Mouse (Mus musculus): ENCODE data around the gene Gm8122. TPM values are rescaled to one million over a fixed set of nuclear protein-coding genes. Genes with fewer than 3 reads are reported as not detected.
"Not testable (repeated sequence)": the region's sequence is repeated elsewhere in the genome, so short reads cannot be mapped to it uniquely, and the experiment has no call there.

Gm8122 gene
- polyA plus RNA-seq, 1 experiment from 2014 or later: not detected

DNA sequence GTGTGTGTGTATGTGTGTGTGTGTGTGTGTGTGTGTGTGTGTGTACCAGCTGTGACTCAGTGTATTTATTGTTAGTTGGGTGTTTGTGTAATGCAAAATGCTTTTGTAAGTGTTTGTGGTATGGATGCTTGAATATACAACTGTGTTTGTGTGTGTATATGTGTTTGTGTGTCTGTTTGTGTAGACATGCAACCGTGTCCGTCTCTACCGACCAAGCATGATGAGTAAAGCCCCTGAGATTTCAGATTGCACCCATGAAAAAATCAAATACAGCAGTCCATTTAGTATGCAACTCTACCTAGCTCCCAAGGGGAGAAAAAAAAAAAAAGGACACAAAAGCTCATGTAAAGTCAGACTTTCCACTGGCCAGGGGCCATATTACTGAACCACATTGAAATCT, 28.3 kb upstream of the Gm8122 start:
- H3K36me3 ChIP-seq (ENCODE audit: control insufficient read depth, insufficient read depth, low read length); H3K9ac ChIP-seq (replicated peaks; ENCODE audit: low read depth, low read length); H3K4me3 ChIP-seq (ENCODE audit: low read depth, low read length); H3K27me3 ChIP-seq (ENCODE audit: control insufficient read depth, insufficient read depth, low read length); H3K4me2 ChIP-seq (ENCODE audit: low read depth, low read length); H3K4me1 ChIP-seq (ENCODE audit: control insufficient read depth, insufficient read depth, low read length); H3K9me3 ChIP-seq (ENCODE audit: control insufficient read depth, low read length); H3K27ac ChIP-seq (ENCODE audit: low read depth, low read length); ATAC-seq (ENCODE audit: low read depth): not testable (repeated sequence)
- WGBS: 95% methylated on average over 3 of the region's 3 CpGs

DNA sequence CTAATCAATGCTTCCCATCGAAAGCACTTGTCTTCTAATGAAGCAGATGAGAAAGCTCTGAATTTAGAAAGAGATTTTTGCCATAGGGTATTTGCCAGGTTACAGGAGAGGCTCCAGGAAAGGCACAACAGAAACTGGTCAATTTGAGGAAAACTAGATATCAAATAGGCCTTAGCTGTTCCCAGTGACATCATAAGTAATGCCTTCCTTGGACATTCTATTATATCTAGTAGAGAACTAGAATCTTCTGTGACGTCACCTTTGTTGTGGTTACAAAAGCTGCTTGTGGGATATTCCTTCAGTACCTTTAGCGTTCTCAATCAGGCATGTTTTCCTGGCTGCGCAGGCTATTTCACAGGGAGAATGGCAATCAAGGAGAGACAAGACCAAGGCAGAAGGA, 23.2 kb upstream of the Gm8122 start, which contains the start of gene Gm8126:
Gm8126 (plus strand) TSS at position 301 of the 400 bp plus-strand sequence.
- WGBS: 88% methylated on average over 3 of the region's 4 CpGs
- H3K4me1 ChIP-seq (ENCODE audit: control insufficient read depth, insufficient read depth, low read length); H3K4me3 ChIP-seq (ENCODE audit: low read depth, low read length); H3K27ac ChIP-seq (ENCODE audit: low read depth, low read length); H3K9ac ChIP-seq (replicated peaks; ENCODE audit: low read depth, low read length); ATAC-seq (ENCODE audit: low read depth); H3K4me2 ChIP-seq (ENCODE audit: low read depth, low read length); H3K36me3 ChIP-seq (ENCODE audit: control insufficient read depth, insufficient read depth, low read length); H3K9me3 ChIP-seq (ENCODE audit: control insufficient read depth, low read length); H3K27me3 ChIP-seq (ENCODE audit: control insufficient read depth, insufficient read depth, low read length): not testable (repeated sequence)

DNA sequence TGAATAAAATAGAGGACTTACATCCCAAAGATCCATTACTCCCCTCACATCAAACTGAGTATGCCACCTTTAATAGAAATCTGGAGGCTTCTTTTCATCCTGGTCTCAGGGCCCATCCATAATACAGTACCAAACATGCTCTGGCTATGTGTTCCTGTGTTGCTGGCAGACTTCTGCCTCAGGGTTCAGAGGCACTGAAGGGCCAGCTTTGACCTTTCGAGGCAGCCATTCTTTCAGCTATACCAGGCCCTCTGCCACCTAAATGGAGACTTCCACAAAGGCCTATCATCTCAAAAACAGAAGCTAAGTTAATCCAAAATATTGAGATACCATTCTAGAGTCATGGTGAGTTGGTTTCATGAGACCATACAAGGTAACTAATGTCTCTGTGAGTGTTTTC, 21.4 kb upstream of the Gm8122 start:
- H3K9ac ChIP-seq (replicated peaks; ENCODE audit: low read depth, low read length); H3K27ac ChIP-seq (ENCODE audit: low read depth, low read length); ATAC-seq (ENCODE audit: low read depth); H3K4me2 ChIP-seq (ENCODE audit: low read depth, low read length); H3K36me3 ChIP-seq (ENCODE audit: control insufficient read depth, insufficient read depth, low read length); H3K9me3 ChIP-seq (ENCODE audit: control insufficient read depth, low read length); H3K4me1 ChIP-seq (ENCODE audit: control insufficient read depth, insufficient read depth, low read length); H3K27me3 ChIP-seq (ENCODE audit: control insufficient read depth, insufficient read depth, low read length); H3K4me3 ChIP-seq (ENCODE audit: low read depth, low read length): not testable (repeated sequence)
- 91% methylated on average over 1 of the region's 1 CpGs for whole genome bisulfite sequencing

DNA sequence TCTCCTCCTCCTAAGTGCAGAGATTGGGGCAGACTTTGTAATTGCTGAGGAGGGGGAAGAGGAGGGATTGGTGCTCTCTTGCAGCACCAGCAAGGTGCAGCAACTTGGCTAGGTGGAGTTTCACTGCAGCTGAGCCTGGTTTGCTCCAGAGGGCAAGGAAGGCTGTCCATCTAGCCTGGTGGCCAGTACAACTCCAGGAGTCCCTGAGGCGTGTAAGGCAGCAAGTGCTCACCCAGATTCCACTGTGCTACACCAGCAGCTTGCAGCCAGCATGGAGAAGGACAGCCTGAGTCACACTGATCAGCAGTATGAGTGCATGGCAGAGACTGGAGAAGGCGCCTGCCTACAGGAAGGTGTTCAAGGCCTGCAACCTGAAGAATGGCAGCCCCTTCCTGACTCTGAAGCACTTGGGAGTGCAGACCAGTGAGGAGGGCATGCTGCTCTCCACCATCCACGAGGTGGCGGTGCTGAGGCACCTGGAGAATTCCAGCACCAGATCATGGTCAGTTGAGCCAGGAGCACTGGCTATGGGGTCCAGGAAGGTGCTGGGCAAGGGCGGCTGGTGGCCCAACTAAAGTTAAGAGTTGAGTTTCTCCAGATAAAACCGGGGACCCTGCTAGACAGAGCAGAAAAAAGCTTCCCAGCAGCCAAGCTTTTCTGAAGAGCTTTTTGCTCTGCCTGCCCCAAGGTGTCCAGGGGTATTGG, 15.6 kb upstream of the Gm8122 start:
- not testable (repeated sequence) for H3K27me3 ChIP-seq (ENCODE audit: control insufficient read depth, insufficient read depth, low read length); H3K4me3 ChIP-seq (ENCODE audit: low read depth, low read length); H3K4me2 ChIP-seq (ENCODE audit: low read depth, low read length); H3K9me3 ChIP-seq (ENCODE audit: control insufficient read depth, low read length); H3K27ac ChIP-seq (ENCODE audit: low read depth, low read length); H3K4me1 ChIP-seq (ENCODE audit: control insufficient read depth, insufficient read depth, low read length); ATAC-seq (ENCODE audit: low read depth); H3K36me3 ChIP-seq (ENCODE audit: control insufficient read depth, insufficient read depth, low read length); H3K9ac ChIP-seq (replicated peaks; ENCODE audit: low read depth, low read length)
- WGBS: 42% methylated on average over 5 of the region's 6 CpGs

DNA sequence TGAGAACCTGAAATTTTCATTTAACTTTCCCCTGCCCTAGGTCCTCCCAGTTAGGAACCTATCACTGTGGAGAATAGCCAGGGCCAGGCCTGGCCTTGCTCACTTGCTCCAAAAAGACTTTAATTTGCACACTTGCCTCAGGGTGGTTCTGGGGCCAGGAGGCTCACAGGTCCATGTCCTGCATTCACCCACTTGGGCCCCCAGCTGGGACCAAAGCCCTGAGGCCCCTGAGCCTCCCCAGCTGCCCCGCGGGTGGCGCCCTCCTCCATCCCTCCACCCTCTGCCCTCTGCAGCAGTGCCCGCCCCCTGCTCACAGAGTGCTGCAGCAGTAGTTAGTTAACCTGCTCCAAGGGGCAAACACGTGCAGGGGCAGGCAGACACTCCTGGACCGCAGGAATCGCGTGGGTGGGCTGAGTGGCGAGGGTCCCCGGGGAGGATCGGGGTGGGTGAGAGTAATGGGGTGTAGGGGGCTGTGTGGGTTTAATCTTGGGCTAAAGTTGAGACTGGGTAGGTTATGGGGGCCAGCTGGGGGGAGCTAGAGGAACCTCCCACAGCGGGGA, 14.6 kb upstream of the Gm8122 start:
- ATAC-seq (ENCODE audit: low read depth): not testable (repeated sequence)
- 16% methylated on average over 10 of the region's 12 CpGs for whole genome bisulfite sequencing

DNA sequence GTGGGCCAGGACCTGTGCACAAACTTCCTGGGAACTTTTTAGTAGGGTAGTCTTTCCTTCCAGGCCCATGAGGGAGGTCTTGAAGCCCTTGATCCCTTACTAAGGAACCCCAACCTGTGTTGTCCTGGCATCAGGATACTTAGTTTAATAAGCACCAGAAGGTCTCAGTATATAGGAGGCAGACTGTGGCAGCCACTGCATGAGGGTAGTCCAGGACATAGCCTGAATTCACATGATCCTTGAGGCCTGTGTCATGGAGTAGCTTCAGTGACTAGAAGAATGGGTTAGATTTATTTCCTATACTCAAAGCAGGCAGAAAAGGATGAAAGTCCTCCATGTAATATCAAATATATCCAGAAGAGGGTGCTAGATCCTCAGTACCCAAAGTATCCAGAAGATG, 2.7 kb upstream of the Gm8122 start:
- not testable (repeated sequence) for ATAC-seq (ENCODE audit: low read depth); H3K9me3 ChIP-seq (ENCODE audit: control insufficient read depth, low read length); H3K27ac ChIP-seq (ENCODE audit: low read depth, low read length); H3K4me1 ChIP-seq (ENCODE audit: control insufficient read depth, insufficient read depth, low read length); H3K4me3 ChIP-seq (ENCODE audit: low read depth, low read length); H3K27me3 ChIP-seq (ENCODE audit: control insufficient read depth, insufficient read depth, low read length); H3K9ac ChIP-seq (replicated peaks; ENCODE audit: low read depth, low read length); H3K4me2 ChIP-seq (ENCODE audit: low read depth, low read length); H3K36me3 ChIP-seq (ENCODE audit: control insufficient read depth, insufficient read depth, low read length)

More for the DNA sequence above, 14.6 kb upstream of the Gm8122 start:
- H3K4me2 ChIP-seq (ENCODE audit: low read depth, low read length); H3K27ac ChIP-seq (ENCODE audit: low read depth, low read length); H3K4me1 ChIP-seq (ENCODE audit: control insufficient read depth, insufficient read depth, low read length); H3K9me3 ChIP-seq (ENCODE audit: control insufficient read depth, low read length); H3K36me3 ChIP-seq (ENCODE audit: control insufficient read depth, insufficient read depth, low read length); H3K27me3 ChIP-seq (ENCODE audit: control insufficient read depth, insufficient read depth, low read length); H3K4me3 ChIP-seq (ENCODE audit: low read depth, low read length); H3K9ac ChIP-seq (replicated peaks; ENCODE audit: low read depth, low read length): not testable (repeated sequence)

Other genes with a start within 250 kb of the Gm8122 start
- not detected in 2 replicates for gene Gm8082, start 241.7 kb downstream of the Gm8122 start, polyA plus RNA-seq (2014; fragmentation: Nextera tagmentation; extraction: Ambion mirVana)
- not detected in 2 replicates for gene Gm10376, start 219.7 kb downstream of the Gm8122 start, polyA plus RNA-seq (2014; fragmentation: Nextera tagmentation; extraction: Ambion mirVana)
- gene Gm8094, start 158.7 kb downstream of the Gm8122 start, polyA plus RNA-seq (2014; fragmentation: Nextera tagmentation; extraction: Ambion mirVana): not detected in 2 replicates
- gene Gm8104, start 134.7 kb downstream of the Gm8122 start, polyA plus RNA-seq (2014; fragmentation: Nextera tagmentation; extraction: Ambion mirVana): not detected in 2 replicates
- not detected in 2 replicates for gene Gm7233, start 55.4 kb downstream of the Gm8122 start, polyA plus RNA-seq (2014; fragmentation: Nextera tagmentation; extraction: Ambion mirVana)
- not detected in 2 replicates for gene Gm8126, start 23.3 kb upstream of the Gm8122 start, polyA plus RNA-seq (2014; fragmentation: Nextera tagmentation; extraction: Ambion mirVana)
- 0.17 TPM in 1 of 2 replicates, not detected in the other for gene Gm9732, start 39.7 kb upstream of the Gm8122 start, polyA plus RNA-seq (2014; fragmentation: Nextera tagmentation; extraction: Ambion mirVana)
- gene Gm8127, start 58.5 kb upstream of the Gm8122 start, polyA plus RNA-seq (2014; fragmentation: Nextera tagmentation; extraction: Ambion mirVana): not detected in 2 replicates
- not detected in 2 replicates for gene 1700001F09Rik, start 112.5 kb upstream of the Gm8122 start, polyA plus RNA-seq (2014; fragmentation: Nextera tagmentation; extraction: Ambion mirVana)
- not detected in 2 replicates for gene Gm8138, start 181.0 kb upstream of the Gm8122 start, polyA plus RNA-seq (2014; fragmentation: Nextera tagmentation; extraction: Ambion mirVana)

Data from neural tube, embryonic 14.5 days (tissue).